Mouse (Mus musculus) G1E (cell line): ENCODE measurements around the gene Olfr733.

Experiments
- CTCF ChIP-seq: IDR thresholded peaks from 2 replicates; pipeline ENCODE4 v1.5.1; 2012; ENCODE audit warnings: low read depth, low read length, inconsistent platforms, mixed read lengths
- GATA1 ChIP-seq: IDR thresholded peaks from 2 replicates; pipeline ENCODE4 v1.6.1; 2012; ENCODE audit warnings: borderline replicate concordance, low read length, inconsistent platforms, mixed read lengths
- POLR2AphosphoS5 ChIP-seq: IDR thresholded peaks from 2 replicates; pipeline ENCODE4 v1.6.1; 2012; ENCODE audit warnings: low read depth, low read length, inconsistent platforms; ENCODE audit not compliant: insufficient replicate concordance
- TAL1 ChIP-seq: conservative IDR thresholded peaks from 2 replicates; pipeline ENCODE4 v1.6.1; 2012; ENCODE audit warnings: low read depth, low read length, inconsistent platforms, mixed read lengths

DNA sequence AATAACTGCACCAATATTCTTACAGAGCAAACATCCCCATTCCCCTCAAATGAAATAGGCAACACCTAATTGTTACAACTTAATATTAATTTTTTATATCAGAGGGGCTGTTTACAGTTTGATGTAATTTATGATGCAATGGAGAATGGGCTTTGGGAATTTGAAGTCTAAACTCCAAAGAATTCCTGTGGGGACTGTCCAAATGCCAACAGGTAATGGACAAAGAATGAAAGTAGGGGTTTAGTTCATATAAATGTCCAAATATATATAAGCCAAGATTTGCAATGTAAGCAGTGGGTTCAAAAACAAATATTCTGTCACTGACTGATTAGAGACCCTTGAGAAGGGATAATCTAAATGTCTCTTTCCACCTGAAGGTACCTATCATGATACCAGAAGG lies at the start of gene Olfr733:
- TF ChIP-seq CTCF (no peak), GATA1 (no peak), TAL1 (no peak), POLR2AphosphoS5 (no peak)
